Mouse (Mus musculus) liver, postnatal 0 days (tissue): ENCODE measurements around the gene Rnf24.

ENCODE experiments used
- CTCF ChIP-seq: sonication (generic); IDR thresholded peaks from 2 replicates; pipeline ENCODE4 v1.5.1; 2016; ENCODE audit warnings: antibody characterized with exemption, low read depth
- EP300 ChIP-seq: IDR thresholded peaks from 2 replicates; pipeline ENCODE4 v1.6.1; 2016; ENCODE audit warnings: antibody characterized with exemption, low read depth, mild to moderate bottlenecking

DNA sequence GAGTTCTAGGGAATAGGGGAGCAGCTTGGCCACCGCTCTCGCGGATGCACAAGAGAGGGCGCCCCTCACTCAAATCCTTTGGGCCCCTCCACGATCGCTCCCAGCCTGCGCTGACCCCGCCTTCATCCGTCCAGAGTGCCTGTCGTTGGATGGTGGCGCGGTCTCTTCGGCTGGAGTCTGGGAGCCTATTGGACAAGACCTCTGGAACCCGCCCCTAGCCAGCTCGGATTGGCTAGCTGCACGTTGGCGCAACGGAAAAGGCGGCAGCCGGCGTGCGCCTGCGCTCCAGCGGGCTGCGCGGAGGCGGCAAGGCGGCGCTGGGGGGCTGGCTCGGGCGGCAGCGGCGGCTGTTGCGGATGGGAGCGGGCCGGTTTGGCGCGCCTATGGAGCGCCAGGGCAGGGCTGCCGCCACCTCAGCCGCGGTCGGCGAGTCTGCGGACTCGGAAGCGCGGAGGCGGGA lies 90.4 kb downstream of the Rnf24 start, which contains the start of gene Pank2:
- TF ChIP-seq CTCF (peak; percentile 24; the same call in 1 of the 2 replicates), EP300 (no peak)
